Mouse (Mus musculus): ENCODE measurements at regions not wholly inside any gene's neighbourhood (a gene's known extent, or its start where the extent isn't known, plus 50 kb on each side); places are given as distances from the start of the nearest gene placed in this dataset.

DNA sequence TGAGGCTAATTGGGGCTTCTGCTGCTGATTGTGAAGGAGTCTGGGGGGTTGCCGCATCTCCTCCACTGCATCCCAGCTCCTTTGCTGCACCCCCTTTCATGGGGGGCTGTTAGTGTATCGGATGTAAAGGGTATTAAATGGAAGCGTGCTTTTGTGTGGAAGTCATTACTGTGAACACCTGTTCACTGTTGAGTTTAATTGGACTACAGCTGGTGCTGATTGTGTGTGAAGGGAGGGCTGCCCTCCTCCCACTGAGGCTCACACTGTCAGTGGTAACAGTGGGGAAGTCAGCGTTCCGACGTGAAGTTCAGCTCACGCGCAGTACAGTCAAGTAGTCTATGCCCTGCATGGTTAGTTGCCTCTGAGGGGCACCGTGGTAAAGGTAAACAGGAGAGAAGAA is 202.7 kb downstream of the Nrp2 start:
- DNase-seq (ENCODE audit: low read depth): peak; percentile 68
- TF ChIP-seq POLR2A (IDR thresholded peaks at IDR 0.05; ENCODE audit: borderline replicate concordance, extremely low read depth, insufficient read depth, insufficient read length, poor library complexity, severe bottlenecking) (no peak), CTCF (IDR thresholded peaks at IDR 0.05; ENCODE audit: borderline replicate concordance, extremely low read depth, insufficient read depth, insufficient read length) (no peak)

DNA sequence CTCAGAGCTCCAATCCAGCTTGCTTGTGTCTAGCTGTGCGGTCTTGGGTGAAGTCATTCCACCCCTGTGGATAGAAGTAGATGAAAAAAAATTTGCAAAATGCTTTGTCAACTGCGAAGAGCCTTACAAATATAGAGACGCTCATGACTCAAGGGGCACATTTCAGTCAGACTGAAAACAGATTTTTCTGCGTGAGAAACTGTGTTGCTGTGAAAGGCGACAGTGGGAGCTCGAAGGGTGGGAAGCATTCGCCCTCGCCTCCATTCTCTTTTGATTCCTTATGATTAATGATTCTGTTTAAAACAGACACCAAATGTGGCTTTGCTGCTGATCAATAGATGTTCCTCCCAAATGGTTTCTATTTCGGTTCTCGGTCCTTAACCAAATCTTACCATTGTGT is 204.2 kb downstream of the Nrp2 start:
- no peak for DNase-seq (ENCODE audit: low read depth)
- TF ChIP-seq CTCF (IDR thresholded peaks at IDR 0.05; ENCODE audit: borderline replicate concordance, extremely low read depth, insufficient read depth, insufficient read length): no peak
- TF ChIP-seq POLR2A (IDR thresholded peaks at IDR 0.05; ENCODE audit: borderline replicate concordance, extremely low read depth, insufficient read depth, insufficient read length, poor library complexity, severe bottlenecking): no peak

Measured in brain, embryonic 14.5 days (tissue).